Mouse (Mus musculus) MEL (cell line): ENCODE measurements around the gene Slc35b2. TPM values are rescaled to one million over a fixed set of nuclear protein-coding genes. Genes with fewer than 3 reads are reported as not detected.

Source experiments
- DNase-seq: peaks from one replicate; pipeline ENCODE4 v3.0.0; 2011; ENCODE audit warnings: low read depth, low spot score
- H3K27ac ChIP-seq: 2 replicates; pipeline ENCODE4 v1.5.1; 2012; ENCODE audit warnings: low read depth, mild to moderate bottlenecking, control low read depth, low read length, moderate library complexity; ENCODE audit not compliant: control insufficient read depth
- H3K27me3 ChIP-seq, 2 experiments: fragments of 150-350 bp in 1 of 2; sonication (generic) in 1 of 2; 2 replicates each; pipeline ENCODE4 v1.6.1; 2012; ENCODE audit warnings: low read length in 2 of 2, mild to moderate bottlenecking in 2 of 2, improper control_type of control experiment in 1 of 2, moderate library complexity in 1 of 2; ENCODE audit not compliant: insufficient read depth in 2 of 2, control insufficient read depth in 1 of 2
- H3K36me3 ChIP-seq, 2 experiments: 2 replicates each; pipeline ENCODE4 v1.6.1; 2012 to 2014; ENCODE audit warnings: low read length in 2 of 2, improper control_type of control experiment in 1 of 2, inconsistent platforms in 1 of 2, mild to moderate bottlenecking in 1 of 2; ENCODE audit not compliant: insufficient read depth in 2 of 2, control insufficient read depth in 1 of 2
- H3K4me1 ChIP-seq, 2 experiments: fragments of 150-350 bp in 1 of 2; sonication (generic) in 1 of 2; 2 replicates each; pipeline ENCODE4 v1.6.1; 2012; ENCODE audit warnings: low read length in 2 of 2, improper control_type of control experiment in 1 of 2, mild to moderate bottlenecking in 1 of 2; ENCODE audit not compliant: insufficient read depth in 2 of 2, control insufficient read depth in 1 of 2
- H3K4me3 ChIP-seq, 2 experiments: fragments of 150-350 bp in 1 of 2; sonication (generic) in 1 of 2; 2 replicates each; pipeline ENCODE4 v1.5.1; 2012; ENCODE audit warnings: low read depth in 2 of 2, low read length in 2 of 2, mild to moderate bottlenecking in 2 of 2, moderate library complexity in 2 of 2, control low read depth in 1 of 2, improper control_type of control experiment in 1 of 2; ENCODE audit not compliant: control insufficient read depth in 1 of 2, insufficient read depth in 1 of 2
- H3K79me2 ChIP-seq: 2 replicates; pipeline ENCODE4 v1.6.1; 2012; ENCODE audit warnings: mild to moderate bottlenecking, low read length, moderate library complexity; ENCODE audit not compliant: control insufficient read depth, poor library complexity, insufficient read depth
- H3K9ac ChIP-seq: 2 replicates; pipeline ENCODE4 v1.6.1; 2012; ENCODE audit warnings: low read depth, mild to moderate bottlenecking, control low read depth, low read length, moderate library complexity; ENCODE audit not compliant: control insufficient read depth, poor library complexity, severe bottlenecking
- H3K9me3 ChIP-seq: fragments of 150-350 bp; sonication (generic); replicated peaks from 2 replicates; pipeline ENCODE4 v1.6.1; 2012; ENCODE audit warnings: mild to moderate bottlenecking, low read length, improper control_type of control experiment, moderate library complexity; ENCODE audit not compliant: insufficient read depth
- CHD1 ChIP-seq: IDR thresholded peaks from 2 replicates; pipeline ENCODE4 v1.6.1; 2012; ENCODE audit warnings: low read depth, mild to moderate bottlenecking, inconsistent platforms, low read length, improper control_type of control experiment
- CTCF ChIP-seq, 3 experiments: IDR thresholded peaks in 2 of 3; conservative IDR thresholded peaks in 1 of 3; 2 replicates each; pipeline ENCODE4 v1.5.1; 2011 to 2012; ENCODE audit warnings: low read length in 3 of 3, low read depth in 2 of 3, mild to moderate bottlenecking in 2 of 3, improper control_type of control experiment in 1 of 3, inconsistent platforms in 1 of 3, mixed read lengths in 1 of 3, moderate library complexity in 1 of 3; ENCODE audit not compliant: control insufficient read depth in 1 of 3, insufficient read depth in 1 of 3, poor library complexity in 1 of 3, severe bottlenecking in 1 of 3
- ETS1 ChIP-seq: IDR thresholded peaks from 2 replicates; pipeline ENCODE4 v1.6.1; 2012; ENCODE audit warnings: low read depth, mild to moderate bottlenecking, inconsistent platforms, low read length, improper control_type of control experiment, moderate library complexity
- HCFC1 ChIP-seq: IDR thresholded peaks from 2 replicates; pipeline ENCODE4 v1.6.1; 2012; ENCODE audit warnings: low read depth, mild to moderate bottlenecking, inconsistent platforms, low read length, improper control_type of control experiment, moderate library complexity
- KAT2A ChIP-seq: conservative IDR thresholded peaks from 2 replicates; pipeline ENCODE4 v1.6.1; 2012; ENCODE audit warnings: low read depth, low read length, improper control_type of control experiment, inconsistent platforms
- MAZ ChIP-seq: IDR thresholded peaks from 2 replicates; pipeline ENCODE4 v1.6.1; 2012; ENCODE audit warnings: low read depth, mild to moderate bottlenecking, inconsistent platforms, low read length, improper control_type of control experiment
- MEF2A ChIP-seq: IDR thresholded peaks from 2 replicates; pipeline ENCODE4 v1.6.1; 2014; ENCODE audit warnings: low read depth, mild to moderate bottlenecking, inconsistent platforms, low read length, improper control_type of control experiment; ENCODE audit not compliant: poor library complexity, insufficient replicate concordance, severe bottlenecking; ENCODE audit errors: extremely low read depth
- RAD21 ChIP-seq: IDR thresholded peaks from 2 replicates; pipeline ENCODE4 v1.6.1; 2011; ENCODE audit warnings: mild to moderate bottlenecking, low read depth, low read length, improper control_type of control experiment
- SMC3 ChIP-seq: IDR thresholded peaks from 2 replicates; pipeline ENCODE4 v1.6.1; 2011; ENCODE audit warnings: low read depth, low read length, improper control_type of control experiment
- TBP ChIP-seq: IDR thresholded peaks from 2 replicates; pipeline ENCODE4 v1.8.0; 2011; ENCODE audit warnings: low read depth, low read length, improper control_type of control experiment
- ZC3H11A ChIP-seq: IDR thresholded peaks from 2 replicates; pipeline ENCODE4 v1.6.1; 2012; ENCODE audit warnings: low read depth, mild to moderate bottlenecking, inconsistent platforms, low read length, improper control_type of control experiment
- polyA plus RNA-seq, 2 experiments: library from polyadenylated mRNA; stranded (reverse) in 1 of 2; unstranded in 1 of 2; fragments of >175 nt in 1 of 2; fragments of >200 nt in 1 of 2; gene quantifications; 2 replicates each; pipeline versions ENCODE4 v1.2.1 to v1.2.4; 2012; ENCODE audit warnings: low replicate concordance in 2 of 2, low read depth in 1 of 2; ENCODE audit not compliant: insufficient read length in 2 of 2, insufficient read depth in 1 of 2, missing spikeins in 1 of 2
- total RNA-seq: library from RNA; depleted of rRNA; stranded (reverse); fragments of 300-350 nt; gene quantifications from 2 replicates; pipeline ENCODE4 v1.2.3, GENCODE M21; 2012

Gene Slc35b2
- total and polyA plus RNA-seq, 3 experiments, result 81.7 to 111 TPM; not detected in 1

GRCm38 (mm10) chr17:45547461-45548190, 16.0 kb upstream of the Slc35b2 start:
- H3K4me3 ChIP-seq, result no peak overlapping the region
- peaks cover 0 to 11% of the 10 kb centered on the region in 2 experiments; a peak in 1 of 4 replicates for H3K4me1 ChIP-seq

GRCm38 (mm10) chr17:45548541-45549512, 14.8 kb upstream of the Slc35b2 start:
- no peak overlapping the region for H3K27ac ChIP-seq
- DNase-seq, result peak; percentile 64
- TF ChIP-seq KAT2A, result no peak
- no peak for TF ChIP-seq TBP
- no peak for TF ChIP-seq HCFC1
- no peak for TF ChIP-seq ETS1
- TF ChIP-seq RAD21, result peak; percentile 4
- TF ChIP-seq CTCF (IDR thresholded peaks at IDR 0.05 in 2 of 3, conservative IDR thresholded peaks at IDR 0.05 in 1 of 3; ENCODE audit: control insufficient read depth in 1 of 3, insufficient read depth in 1 of 3, low read depth in 2 of 3, low read length in 3 of 3, poor library complexity in 1 of 3, severe bottlenecking in 1 of 3), result peak; percentile 47 to 55 (median 54)
- TF ChIP-seq MEF2A, result no peak
- TF ChIP-seq MAZ, result no peak; the same call in 1 of the 2 replicates
- 0 out of 2 replicates have a peak, but pooled peaks have one; percentile 9 for TF ChIP-seq ZC3H11A
- peak overlapping the region; percentile 49 for H3K9ac ChIP-seq
- H3K4me3 ChIP-seq, result peak overlapping the region; percentile 30 to 78; a peak in 3 of 4 replicates
- H3K79me2 ChIP-seq, result no peaks in the 10 kb centered on the region
- H3K9me3 ChIP-seq, result no peaks in the 10 kb centered on the region
- peaks cover 0 to 11% of the 10 kb centered on the region in 2 experiments; a peak in 1 of 4 replicates for H3K4me1 ChIP-seq
- peaks cover 0 to 2% of the 10 kb centered on the region in 2 experiments; a peak in 3 of 4 replicates for H3K27me3 ChIP-seq
- H3K36me3 ChIP-seq, result no peaks in the 10 kb centered on the region

More at GRCm38 (mm10) chr17:45547461-45548190, 16.0 kb upstream of the Slc35b2 start:
- Histone ChIP-seq H3K27me3 (peaks cover 2% of the 10 kb centered on the region in 2 experiments; a peak in 3 of 4 replicates), H3K27ac (no peak overlapping the region), H3K79me2 (no peaks in the 10 kb centered on the region), H3K9ac (no peak overlapping the region), H3K9me3 (no peaks in the 10 kb centered on the region), H3K36me3 (no peaks in the 10 kb centered on the region)
- TF ChIP-seq SMC3 (peak; percentile 13; the same call in 1 of the 2 replicates), CTCF (IDR thresholded peaks at IDR 0.05 in 2 of 3, conservative IDR thresholded peaks at IDR 0.05 in 1 of 3; ENCODE audit: control insufficient read depth in 1 of 3, insufficient read depth in 1 of 3, low read depth in 2 of 3, low read length in 3 of 3, poor library complexity in 1 of 3, severe bottlenecking in 1 of 3) (peak in 1 of 3 experiments; percentile 13; a peak in 2 of 6 replicates), CHD1 (no peak)
- no peak for DNase-seq
